Comparison of ENCODE assay signal across 8 mouse cellular contexts in genomic region chr2:153609548-153609947, GRCm38 (mm10). TPM values are rescaled to one million over a fixed set of nuclear protein-coding genes. Genes with fewer than 3 reads are reported as not detected.
DNase-seq lines count a peak whose midpoint lies in the region; ATAC-seq and TF ChIP-seq lines count a peak whose summit lies in the region.

No protein-coding gene starts in this region.

- H3K9me3 ChIP-seq in forebrain, embryonic 12.5 days, result no peaks in the 10 kb centered on the region
- no peaks in the 10 kb centered on the region for H3K9me3 ChIP-seq in heart, embryonic 16.5 days (replicated peaks; ENCODE audit: control insufficient read depth, low read length)
- no peaks in the 10 kb centered on the region for H3K9me3 ChIP-seq in liver, embryonic 14.5 days (ENCODE audit: control insufficient read depth, low read length)
- no peaks in the 10 kb centered on the region for H3K9me3 ChIP-seq in neural tube, embryonic 13.5 days

- no peaks in the 10 kb centered on the region for H3K36me3 ChIP-seq in forebrain, embryonic 12.5 days (replicated peaks)
- no peaks in the 10 kb centered on the region for H3K36me3 ChIP-seq in heart, embryonic 16.5 days (ENCODE audit: control insufficient read depth, insufficient read depth)
- no peaks in the 10 kb centered on the region for H3K36me3 ChIP-seq in liver, embryonic 14.5 days (replicated peaks; ENCODE audit: control insufficient read depth, insufficient read depth, low read depth)
- H3K36me3 ChIP-seq in neural tube, embryonic 13.5 days, result no peaks in the 10 kb centered on the region

- peak; percentile 48 to 56 for DNase-seq in CD8-positive naive resting alpha-beta T cell, adult 2 months (ENCODE audit: low read depth in 2 of 2, low spot score in 2 of 2)
- peak; percentile 82 for DNase-seq in c-Kit-positive CD71-positive TER-119-positive erythroid progenitor cells, embryonic 14.5 days (ENCODE audit: low spot score)
- DNase-seq in kidney, postnatal 25 days, result peak; percentile 94 to 95
- DNase-seq in liver, embryonic 14.5 days (ENCODE audit: low read depth in 3 of 3, low spot score in 3 of 3), result peak; percentile 59 to 70 (median 63)
- peak; percentile 96 for DNase-seq in testis, postnatal 10 days (ENCODE audit: low spot score)

- H3K4me3 ChIP-seq in forebrain, embryonic 12.5 days (replicated peaks), result no peak overlapping the region
- H3K4me3 ChIP-seq in heart, embryonic 16.5 days (ENCODE audit: low read length), result no peak overlapping the region
- no peak overlapping the region for H3K4me3 ChIP-seq in liver, embryonic 14.5 days (ENCODE audit: insufficient read depth in 1 of 2, low read depth in 2 of 2, low read length in 2 of 2)
- H3K4me3 ChIP-seq in neural tube, embryonic 13.5 days, result no peak overlapping the region

- no peak overlapping the region for H3K4me2 ChIP-seq in forebrain, embryonic 12.5 days
- H3K4me2 ChIP-seq in heart, embryonic 16.5 days (ENCODE audit: low read depth, low read length), result no peak overlapping the region
- H3K4me2 ChIP-seq in liver, embryonic 14.5 days (ENCODE audit: low read depth), result peak overlapping the region; percentile 37; the same call in 1 of the 2 replicates
- no peak overlapping the region for H3K4me2 ChIP-seq in neural tube, embryonic 13.5 days

- no peaks in the 10 kb centered on the region for H3K27me3 ChIP-seq in forebrain, embryonic 12.5 days
- H3K27me3 ChIP-seq in heart, embryonic 16.5 days (ENCODE audit: control insufficient read depth, insufficient read depth, low read length), result no peaks in the 10 kb centered on the region
- no peaks in the 10 kb centered on the region for H3K27me3 ChIP-seq in liver, embryonic 14.5 days (ENCODE audit: control insufficient read depth, insufficient read depth, low read length)
- no peaks in the 10 kb centered on the region for H3K27me3 ChIP-seq in neural tube, embryonic 13.5 days

- ATAC-seq in forebrain, embryonic 12.5 days (ENCODE audit: low FRiP score), result peak; percentile 81
- ATAC-seq in heart, embryonic 16.5 days (replicated peaks; ENCODE audit: extremely low read depth, insufficient read depth, low FRiP score), result peak; percentile 78
- peak; percentile 44 for ATAC-seq in liver, embryonic 14.5 days (ENCODE audit: insufficient read depth)
- ATAC-seq in neural tube, embryonic 13.5 days (ENCODE audit: low read depth), result peak; percentile 70

- H3K9ac ChIP-seq in forebrain, embryonic 12.5 days, result no peak overlapping the region
- 0 out of 2 replicates have a peak overlapping the region, but pooled peaks have one; percentile 21 for H3K9ac ChIP-seq in heart, embryonic 16.5 days (ENCODE audit: low read length)
- H3K9ac ChIP-seq in liver, embryonic 14.5 days (replicated peaks), result no peak overlapping the region
- H3K9ac ChIP-seq in neural tube, embryonic 13.5 days, result no peak overlapping the region

- TF ChIP-seq EP300 in liver, embryonic 14.5 days (IDR thresholded peaks at IDR 0.05; ENCODE audit: low read depth), result no peak

- WGBS in forebrain, embryonic 12.5 days, result 7% methylated on average over 9 of the region's 9 CpGs
- 10% methylated on average over 9 of the region's 9 CpGs for WGBS in heart, embryonic 16.5 days
- 9% methylated on average over 9 of the region's 9 CpGs for WGBS in liver, embryonic 14.5 days (ENCODE audit: insufficient replicate concordance)
- WGBS in neural tube, embryonic 13.5 days, result 10% methylated on average over 9 of the region's 9 CpGs

- H3K27ac ChIP-seq in forebrain, embryonic 12.5 days, result no peak overlapping the region
- peak overlapping the region; percentile 86 for H3K27ac ChIP-seq in heart, embryonic 16.5 days (ENCODE audit: low read length)
- H3K27ac ChIP-seq in liver, embryonic 14.5 days, result peak overlapping the region; percentile 23
- no peak overlapping the region for H3K27ac ChIP-seq in neural tube, embryonic 13.5 days (replicated peaks)

- H3K4me1 ChIP-seq in forebrain, embryonic 12.5 days, result peaks cover 28% of the 10 kb centered on the region
- peaks cover 35% of the 10 kb centered on the region for H3K4me1 ChIP-seq in heart, embryonic 16.5 days (ENCODE audit: control insufficient read depth, insufficient read depth, low read length)
- peaks cover 43 to 50% of the 10 kb centered on the region in 2 experiments for H3K4me1 ChIP-seq in liver, embryonic 14.5 days (replicated peaks; ENCODE audit: control insufficient read depth in 2 of 2, insufficient read depth in 2 of 2, low read length in 1 of 2)
- H3K4me1 ChIP-seq in neural tube, embryonic 13.5 days (replicated peaks), result peaks cover 22% of the 10 kb centered on the region

- TF ChIP-seq CTCF in liver, embryonic 14.5 days (IDR thresholded peaks at IDR 0.05; ENCODE audit: low read depth), result peak; percentile 99

RNA-seq across cellular contexts. Expression of gene Commd7, which starts 23.0 kb away (rescaled TPM):
- polyA plus RNA-seq in forebrain, embryonic 12.5 days (2016; fragmentation: Nextera tagmentation; extraction: Ambion mirVana), result 67.3 and 68.6 TPM in 2 replicates
- 57.3 and 58.5 TPM in 2 replicates for polyA plus RNA-seq in heart, embryonic 16.5 days (2015; fragmentation: Nextera tagmentation; extraction: Ambion mirVana)
- polyA plus RNA-seq in liver, embryonic 14.5 days (2012; rRNA removed), result 5.4 and 9.5 TPM in 2 replicates
- 24.9 and 25.4 TPM in 2 replicates for polyA plus RNA-seq in liver, embryonic 14.5 days (2014; fragmentation: Nextera tagmentation; extraction: Ambion mirVana)
- polyA plus RNA-seq in neural tube, embryonic 13.5 days (2015; fragmentation: Nextera tagmentation; extraction: Ambion mirVana), result 84.6 and 85.9 TPM in 2 replicates

RNA-seq across cellular contexts. Expression of gene Dnmt3b, which starts 39.7 kb away (rescaled TPM):
- polyA plus RNA-seq in forebrain, embryonic 12.5 days (2016; fragmentation: Nextera tagmentation; extraction: Ambion mirVana), result 9.2 and 10.7 TPM in 2 replicates
- 7.5 and 8.1 TPM in 2 replicates for polyA plus RNA-seq in heart, embryonic 16.5 days (2015; fragmentation: Nextera tagmentation; extraction: Ambion mirVana)
- polyA plus RNA-seq in liver, embryonic 14.5 days (2012; rRNA removed), result 2.2 and 2.8 TPM in 2 replicates
- 4.1 and 4.3 TPM in 2 replicates for polyA plus RNA-seq in liver, embryonic 14.5 days (2014; fragmentation: Nextera tagmentation; extraction: Ambion mirVana)
- polyA plus RNA-seq in neural tube, embryonic 13.5 days (2015; fragmentation: Nextera tagmentation; extraction: Ambion mirVana), result 3.9 and 4.6 TPM in 2 replicates

Comparison
In these comparisons a context has a peak if more than half of its experiments do, and no peak if none do; other contexts are left out.
1. H3K27ac ChIP-seq: peak in heart, embryonic 16.5 days (single experiment) and liver, embryonic 14.5 days (single experiment); none in forebrain, embryonic 12.5 days (single experiment) and neural tube, embryonic 13.5 days (single experiment).
2. Peak in every context shown above with its lines, with median percentiles within 50 percentile points of each other: DNase-seq and ATAC-seq.